Mouse (Mus musculus) T-helper 1 cell (primary cell): ENCODE measurements around the gene Adat2.

Experiments used
- in situ Hi-C: fragments of 300-600 bp; cut with MboI, MseI; formaldehyde crosslinking; loops from one replicate; pipeline ENCODE4 v1.15.1; 2025; ENCODE audit warnings: high pct_unique_total_duplicates

The Adat2 gene

DNA sequence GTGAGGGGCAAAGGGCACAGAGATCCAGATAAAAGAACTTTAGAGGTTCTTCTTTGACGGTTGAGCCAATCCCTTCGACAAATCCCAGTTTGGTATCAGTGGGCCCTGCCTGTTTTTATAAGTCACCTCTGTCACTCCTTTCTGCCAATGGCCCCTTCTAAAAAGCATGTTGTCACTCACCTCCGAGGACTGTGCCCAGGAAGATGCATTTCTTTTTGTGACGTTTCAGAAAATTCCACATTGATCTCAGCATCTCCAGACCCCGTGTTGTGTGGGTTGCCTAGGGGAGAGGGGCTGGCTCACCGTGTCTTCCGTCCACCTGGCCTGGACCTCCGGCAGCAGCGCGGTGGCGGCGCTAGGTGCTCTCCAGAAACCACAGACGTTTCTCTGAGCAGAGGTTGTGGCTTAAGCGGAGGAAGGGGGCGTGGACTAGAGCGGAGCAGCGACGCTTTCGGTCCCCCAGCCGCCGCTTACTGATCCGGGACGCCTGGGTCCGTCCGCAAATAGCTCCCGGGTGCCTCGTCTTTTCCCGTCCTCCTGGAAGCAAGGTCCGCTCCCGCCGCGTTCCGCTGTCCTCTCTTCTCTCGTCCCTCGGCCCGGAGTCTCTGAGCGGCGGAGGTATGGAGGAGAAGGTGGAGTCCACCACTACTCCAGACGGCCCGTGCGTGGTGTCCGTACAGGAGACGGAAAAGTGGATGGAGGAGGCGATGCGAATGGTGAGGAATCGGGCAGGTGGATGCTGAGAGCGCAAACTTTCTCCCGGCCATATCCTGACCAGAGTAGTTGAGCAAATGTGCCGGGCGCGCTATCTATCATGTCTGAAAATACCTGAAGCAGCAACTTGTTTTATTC lies at the start of gene Adat2, which contains the start of gene Pex3:
Adat2 (plus strand) TSS at position 249 of the 852 bp plus-strand sequence.
Pex3 (minus strand) TSS at position 497 of the 852 bp plus-strand sequence.
- in situ Hi-C loops = no loop called here

DNA sequence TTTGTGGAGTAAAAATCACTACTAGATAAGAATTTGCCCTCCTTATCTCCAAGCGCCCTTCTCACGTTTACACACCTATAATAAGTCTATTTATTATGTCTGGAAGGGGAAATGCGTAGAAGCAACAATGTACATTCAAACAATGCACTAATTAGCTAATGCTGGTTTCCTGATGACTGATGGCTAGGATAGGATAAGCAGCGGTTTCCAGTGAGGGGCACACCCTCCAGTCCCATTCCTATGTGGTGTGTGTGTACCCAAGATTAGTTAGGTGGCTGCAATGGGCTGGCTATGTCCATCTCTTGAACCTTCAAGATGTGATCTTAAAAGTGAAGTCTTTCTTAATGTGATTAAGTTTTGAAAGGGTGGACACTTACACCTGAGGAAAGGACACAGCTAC lies 30.8 kb upstream of the Adat2 start:
- in situ Hi-C loops = no loop called here

DNA sequence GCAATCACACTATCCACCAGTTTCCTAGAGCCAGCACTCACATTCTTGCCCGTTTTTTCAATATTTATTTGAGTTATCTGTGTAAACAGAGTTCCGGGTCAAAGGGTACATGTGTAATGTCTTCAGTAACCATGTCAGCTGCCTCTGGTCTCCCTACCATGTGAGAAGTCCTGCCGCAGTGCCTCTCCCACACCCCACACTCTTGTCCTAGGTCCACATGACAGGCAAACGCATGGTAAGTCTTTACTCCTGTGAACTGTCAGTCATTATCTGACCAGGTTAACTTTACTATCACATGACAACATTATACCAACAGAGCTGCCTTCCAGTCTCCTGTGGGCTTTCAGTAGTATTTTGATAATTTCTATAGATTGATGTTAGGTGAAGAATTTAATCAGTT lies 24.5 kb upstream of the Adat2 start:
- in situ Hi-C loops = no loop called here

DNA sequence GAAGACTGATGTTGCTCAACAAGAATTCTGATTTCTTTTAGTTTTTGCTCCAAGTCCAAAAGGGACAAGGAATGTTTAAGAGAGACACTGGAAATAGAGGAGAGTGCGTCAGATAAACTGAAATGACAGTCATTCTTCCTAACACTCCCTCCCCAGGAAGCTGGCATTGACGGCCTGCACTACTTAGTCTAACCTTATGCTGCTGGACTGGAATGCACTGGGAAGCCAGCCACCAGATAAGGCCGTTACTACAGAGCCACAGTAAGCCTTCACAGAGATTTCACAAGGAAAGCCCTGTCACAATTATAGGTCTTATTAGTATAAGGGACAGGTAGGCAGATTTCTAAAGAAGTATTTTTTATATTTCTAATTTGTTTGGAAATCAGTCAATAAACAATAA lies 17.9 kb upstream of the Adat2 start:
- in situ Hi-C loops = no loop called here

DNA sequence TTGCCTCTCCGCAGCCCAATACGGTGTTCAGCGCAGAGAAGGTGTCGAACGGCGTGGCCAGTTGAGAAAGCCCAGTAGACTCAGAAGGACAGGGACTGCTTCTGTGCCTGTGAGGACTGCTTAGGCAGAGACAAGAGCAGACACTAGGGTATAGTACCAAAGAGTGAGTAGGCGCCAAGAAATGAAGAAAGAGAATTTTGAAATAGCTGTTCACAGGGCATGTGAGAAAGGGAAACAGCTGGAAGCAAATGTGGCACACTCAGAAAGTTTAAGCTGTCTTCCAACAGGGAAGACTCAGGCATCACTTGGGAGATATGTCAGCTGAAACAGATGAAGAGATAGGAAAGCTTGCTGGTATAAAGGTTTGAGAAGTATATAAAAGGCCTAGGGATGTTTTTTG lies 16.0 kb upstream of the Adat2 start:
- in situ Hi-C loops = no loop called here

DNA sequence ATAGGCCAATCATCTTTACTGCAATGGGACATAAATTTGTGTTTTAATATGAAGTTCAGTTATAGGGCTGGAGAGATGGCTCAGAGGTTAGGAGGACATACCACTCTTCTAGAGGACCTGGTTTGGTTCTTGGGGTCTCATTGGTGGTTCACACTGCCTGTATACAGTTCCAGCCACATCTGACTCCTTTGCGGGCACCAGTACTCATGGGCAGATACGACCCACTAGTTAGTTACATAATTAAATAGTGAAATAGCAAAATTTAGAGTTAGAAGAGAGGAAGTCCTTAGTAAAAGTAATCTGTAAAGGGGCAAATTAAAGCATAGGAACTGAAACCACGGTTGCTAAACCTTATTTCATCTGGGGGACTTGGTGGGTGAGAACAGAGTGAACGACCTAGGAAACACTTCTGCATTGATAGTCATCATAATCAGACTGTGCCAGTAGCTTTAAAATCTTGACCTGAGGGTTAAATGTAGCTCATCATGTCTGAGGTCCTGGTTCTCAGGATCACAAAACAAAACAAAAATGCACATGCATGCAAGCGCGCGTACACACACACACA lies 12.8 kb upstream of the Adat2 start:
- in situ Hi-C loops = no loop called here

DNA sequence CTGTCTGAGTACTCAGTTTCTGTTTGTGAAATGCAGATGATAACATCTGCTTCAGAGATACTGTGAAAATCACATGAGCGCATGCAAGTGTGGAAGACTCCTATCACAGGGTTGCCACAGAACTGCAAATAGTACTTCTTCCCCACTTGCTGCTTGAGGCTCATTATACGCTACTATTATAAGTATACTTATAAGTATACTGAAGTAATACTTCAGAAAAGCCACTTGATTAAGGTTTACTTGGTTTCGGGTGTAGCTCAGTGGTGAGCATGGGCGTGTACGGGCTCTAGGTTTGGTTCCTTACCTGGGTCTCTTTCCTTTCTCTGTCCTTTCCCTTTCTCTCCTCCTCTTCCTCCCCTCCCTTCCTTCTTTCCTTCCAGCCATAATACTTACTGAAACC lies 11.0 kb upstream of the Adat2 start:
- in situ Hi-C loops = no loop called here

DNA sequence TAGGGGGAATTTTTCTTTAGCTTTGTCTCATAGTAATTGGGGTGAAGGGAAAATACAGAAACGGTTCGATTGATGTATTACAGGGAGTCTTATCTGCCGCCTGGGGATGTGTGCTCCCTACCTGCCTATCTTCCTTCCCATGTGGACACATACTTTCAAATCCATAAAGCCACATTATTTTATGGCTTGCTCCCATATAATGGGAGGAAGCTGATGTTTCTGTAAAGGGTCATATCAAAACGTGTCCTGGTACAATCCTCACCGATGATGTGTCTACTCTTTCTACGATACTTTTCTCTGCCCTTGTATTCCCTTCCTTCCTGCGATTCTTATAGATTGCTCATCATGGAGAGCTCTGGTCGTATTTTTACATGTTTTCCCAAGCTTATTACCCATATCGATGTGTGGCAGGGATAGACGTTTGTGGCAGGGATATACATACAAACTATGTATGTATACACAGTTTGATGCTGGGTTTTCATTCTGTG lies 848 bp downstream of the Adat2 start:
- in situ Hi-C loops = no loop called here

DNA sequence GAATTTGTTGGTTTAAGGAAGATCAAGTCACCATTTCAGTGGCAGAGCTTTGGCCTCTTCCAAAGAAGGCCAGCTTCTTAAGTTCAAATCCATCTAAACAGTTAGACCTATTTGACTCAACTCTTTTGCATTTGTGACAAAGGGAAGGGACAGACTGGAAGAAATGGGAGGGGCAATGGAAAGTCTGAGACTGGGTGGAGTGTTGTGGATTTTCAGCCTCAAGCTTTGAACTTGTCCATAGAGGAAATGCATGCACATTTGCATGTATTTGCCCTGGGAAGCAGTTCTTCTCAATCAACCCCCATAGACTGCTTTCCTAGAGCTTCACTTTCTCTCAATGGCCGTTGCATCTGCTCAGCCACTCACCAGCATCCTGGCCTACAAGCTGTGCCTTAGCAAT lies 1.6 kb downstream of the Adat2 start:
- in situ Hi-C loops = no loop called here

DNA sequence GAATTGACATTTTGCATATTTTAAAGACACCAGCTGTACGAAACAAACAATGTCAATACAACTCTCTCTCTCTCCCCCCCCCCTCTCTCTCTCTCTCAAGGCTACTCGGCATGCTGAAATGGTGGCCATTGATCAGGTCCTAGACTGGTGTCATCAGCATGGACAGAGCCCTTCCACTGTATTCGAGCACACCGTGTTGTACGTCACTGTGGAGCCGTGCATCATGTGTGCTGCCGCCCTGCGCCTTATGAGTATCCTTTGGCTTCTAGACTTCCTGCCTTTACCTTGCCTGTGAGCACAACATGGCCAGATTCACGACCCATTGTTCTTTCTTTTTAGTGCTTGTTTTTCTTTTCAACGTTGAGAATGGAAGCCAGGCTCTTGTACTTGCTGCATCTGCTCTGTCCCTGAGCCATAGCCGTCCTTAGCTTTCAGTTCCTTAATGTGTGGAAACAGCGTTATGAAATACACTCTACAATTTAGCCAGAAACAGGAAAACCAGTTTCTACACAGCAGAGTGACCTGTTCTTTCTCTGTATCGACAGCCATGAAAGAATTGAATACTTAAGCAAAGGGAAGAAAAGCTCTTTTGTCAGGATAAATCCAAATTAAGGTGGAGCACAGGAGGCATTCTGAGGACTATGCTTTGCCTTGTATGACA lies 7.5 kb downstream of the Adat2 start:
- in situ Hi-C loops = loop anchor here (5.0 to 10.0 kb wide), 2 partner anchors 645 to 762 kb away; no protein-coding TSS in a partner anchor

DNA sequence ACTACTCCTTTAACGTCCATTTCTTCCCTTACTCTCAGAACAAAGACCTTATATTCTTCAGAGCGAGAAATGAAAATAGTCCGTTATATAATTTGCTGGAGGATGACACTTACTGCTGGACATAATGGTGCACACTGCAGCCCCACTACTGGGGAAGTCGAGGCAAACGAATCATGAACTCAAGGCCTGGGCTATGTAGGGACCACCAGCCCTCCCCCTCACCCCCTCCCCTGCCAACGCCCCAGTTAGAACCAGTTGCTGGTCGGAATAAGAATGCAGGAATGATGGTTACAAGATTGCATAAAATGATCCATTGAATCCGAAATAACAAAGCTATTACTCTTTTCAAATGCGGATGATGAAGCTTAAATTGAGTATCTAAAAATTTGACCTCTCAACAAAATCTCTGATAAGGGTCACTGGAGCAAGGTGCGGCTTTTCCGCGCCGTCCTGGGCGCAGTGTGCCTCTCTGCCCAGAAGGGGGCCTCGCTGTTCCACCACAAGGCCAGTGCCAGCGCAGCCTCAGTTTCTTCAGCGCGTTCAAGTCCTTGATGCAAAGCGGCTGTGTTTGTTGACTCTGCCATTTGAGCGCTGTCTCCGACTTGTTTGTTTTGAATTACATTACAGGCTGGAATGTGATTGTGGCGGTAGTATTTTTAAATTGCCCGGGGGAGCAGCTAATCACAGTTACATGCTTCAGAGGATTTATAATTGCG lies 11.8 kb downstream of the Adat2 start:
- in situ Hi-C loops = loop anchor here (5.0 to 10.0 kb wide), 2 partner anchors 640 to 758 kb away; no protein-coding TSS in a partner anchor

DNA sequence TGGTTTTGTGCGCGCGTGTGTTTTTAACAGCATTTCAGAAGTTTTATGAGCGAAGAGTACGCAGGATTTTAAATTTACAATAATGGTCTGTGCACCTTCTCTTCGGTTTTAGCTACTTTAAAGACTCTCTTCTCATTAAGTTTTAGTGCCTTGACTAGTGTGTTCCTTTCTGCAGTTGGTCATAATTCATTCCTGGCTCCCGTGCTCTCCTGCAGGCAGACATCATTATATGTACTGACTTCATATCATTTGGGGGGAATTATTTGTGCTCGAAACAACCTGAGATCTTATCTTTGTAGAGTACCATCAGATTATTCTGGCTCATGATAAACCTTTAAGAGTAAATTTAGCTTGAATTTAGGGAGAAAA lies 12.4 kb downstream of the Adat2 start:
- in situ Hi-C loops = loop anchor here (10.0 kb wide), 1 partner anchor 640 kb away; no protein-coding TSS in a partner anchor

DNA sequence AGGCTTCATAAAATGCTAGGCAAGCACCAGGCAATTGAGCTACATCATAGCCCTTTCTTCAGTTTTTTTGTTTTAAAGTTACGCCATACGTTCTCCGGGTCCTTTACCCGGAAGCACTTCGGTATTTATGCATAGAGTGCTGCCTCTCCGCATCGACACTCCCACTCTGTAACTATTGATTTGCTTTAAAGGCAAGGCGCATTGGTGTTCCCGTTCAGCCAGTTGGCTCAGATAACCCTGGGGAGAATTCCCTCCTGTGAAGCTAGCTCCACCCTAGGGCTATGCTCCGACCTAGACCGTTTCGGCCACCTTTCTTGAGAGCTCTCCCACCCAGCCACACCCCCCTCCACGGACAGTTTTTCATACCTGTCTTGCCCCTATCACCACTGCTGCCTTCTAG lies 13.7 kb downstream of the Adat2 start:
- in situ Hi-C loops = loop anchor here (10.0 kb wide), 1 partner anchor 638 kb away; no protein-coding TSS in a partner anchor

DNA sequence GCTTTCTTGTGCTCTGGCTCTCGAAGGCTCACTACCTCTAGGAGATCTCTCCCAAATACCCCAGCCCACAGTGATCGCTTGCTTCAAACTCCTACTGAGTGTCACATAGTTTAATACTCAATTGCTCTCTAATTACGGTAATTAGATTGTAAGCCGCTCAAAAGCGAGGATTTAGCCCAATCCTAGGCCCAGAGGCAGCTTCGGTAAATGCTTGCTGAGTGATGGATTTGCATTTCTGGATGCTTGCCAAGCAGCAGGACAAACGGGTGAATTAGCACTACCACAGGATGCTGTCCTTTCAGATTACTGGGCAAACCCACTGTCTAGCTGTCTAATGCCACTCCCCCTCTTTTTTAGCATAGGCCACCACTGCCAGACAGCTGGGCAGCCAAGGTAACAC lies 17.1 kb downstream of the Adat2 start:
- in situ Hi-C loops = loop anchor here (10.0 kb wide), 3 partner anchors 275 to 825 kb away; no protein-coding TSS in a partner anchor

DNA sequence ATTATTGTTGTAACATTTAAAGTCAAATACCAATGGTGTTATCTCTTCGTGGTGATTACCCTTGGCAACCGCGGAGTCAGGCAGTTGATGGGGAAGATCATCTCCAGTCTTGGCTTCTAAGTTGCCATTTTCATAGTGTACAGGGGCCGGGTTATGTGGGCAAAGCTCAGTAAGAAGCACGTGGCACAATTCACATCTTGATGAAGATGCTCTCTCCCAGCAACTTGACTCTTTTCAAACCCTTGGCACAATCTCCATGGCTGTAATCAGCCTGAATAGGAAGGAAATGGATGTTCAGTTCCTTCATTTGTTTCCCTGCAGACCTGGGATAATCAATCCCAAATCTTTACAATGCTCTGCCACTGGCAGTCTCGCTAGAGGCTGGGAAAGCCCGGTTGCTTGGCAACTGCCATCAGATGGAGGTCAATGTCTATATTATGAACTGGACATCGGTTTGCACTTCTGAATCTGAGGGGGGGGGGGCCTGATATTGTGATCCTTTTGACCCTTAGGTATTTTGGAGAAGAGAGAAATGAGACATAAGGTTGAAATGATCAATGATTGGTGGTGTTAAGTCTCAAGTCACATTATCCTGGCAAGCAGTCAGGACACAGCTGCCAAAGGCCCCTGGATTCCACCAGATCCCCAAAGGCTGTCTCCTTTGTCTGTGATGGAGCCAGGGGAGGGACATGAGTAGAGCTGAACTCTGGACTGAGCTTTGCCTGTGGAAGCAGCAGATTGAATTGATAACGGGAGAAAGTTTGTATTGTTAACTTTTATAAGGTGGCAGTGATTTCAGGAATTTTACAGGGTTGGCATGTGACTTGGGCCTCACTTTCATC lies 18.2 kb downstream of the Adat2 start:
- in situ Hi-C loops = loop anchor here (10.0 kb wide), 2 partner anchors 274 to 824 kb away; no protein-coding TSS in a partner anchor

DNA sequence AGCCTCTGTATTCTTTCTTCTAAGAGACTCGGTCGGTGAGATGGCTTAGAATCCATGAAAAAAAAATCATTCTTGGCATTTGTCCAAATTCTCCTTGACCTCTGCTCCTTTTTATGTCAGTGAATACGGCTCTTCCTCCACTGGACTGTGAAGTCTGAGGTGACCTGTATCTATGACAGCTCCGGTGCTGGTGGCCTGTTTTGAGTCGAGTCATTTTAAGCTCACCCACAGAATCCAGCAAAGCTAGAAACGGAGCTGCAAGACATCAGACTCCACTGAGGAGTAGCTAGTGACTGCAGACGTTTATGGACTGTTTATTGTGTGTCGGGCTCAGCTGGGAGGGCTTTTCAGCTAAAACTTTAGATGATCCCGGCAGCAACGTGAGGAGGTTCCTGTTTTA lies 19.3 kb downstream of the Adat2 start:
- in situ Hi-C loops = loop anchor here (10.0 kb wide), 2 partner anchors 273 to 823 kb away; no protein-coding TSS in a partner anchor

DNA sequence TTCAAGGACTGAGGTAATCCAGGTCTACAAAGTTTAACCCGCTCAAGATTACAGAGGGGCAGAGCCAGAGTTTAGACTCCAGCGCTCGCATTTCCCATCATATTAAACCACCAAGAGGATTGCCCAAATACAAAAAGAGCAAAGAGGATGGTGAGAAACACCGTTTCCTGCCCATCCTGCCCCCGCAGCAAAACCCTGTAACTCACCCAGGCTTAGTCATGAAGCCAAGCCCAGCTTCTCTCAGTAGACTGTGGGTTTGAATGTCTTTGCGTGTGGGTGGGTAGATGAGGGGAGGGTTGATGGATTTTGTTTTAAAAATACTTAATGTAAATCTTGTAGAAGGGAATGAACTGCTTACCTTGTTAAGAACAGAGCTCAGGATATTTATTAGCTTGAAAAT lies 19.7 kb downstream of the Adat2 start:
- in situ Hi-C loops = loop anchor here (10.0 kb wide), 2 partner anchors 272 to 822 kb away; no protein-coding TSS in a partner anchor

DNA sequence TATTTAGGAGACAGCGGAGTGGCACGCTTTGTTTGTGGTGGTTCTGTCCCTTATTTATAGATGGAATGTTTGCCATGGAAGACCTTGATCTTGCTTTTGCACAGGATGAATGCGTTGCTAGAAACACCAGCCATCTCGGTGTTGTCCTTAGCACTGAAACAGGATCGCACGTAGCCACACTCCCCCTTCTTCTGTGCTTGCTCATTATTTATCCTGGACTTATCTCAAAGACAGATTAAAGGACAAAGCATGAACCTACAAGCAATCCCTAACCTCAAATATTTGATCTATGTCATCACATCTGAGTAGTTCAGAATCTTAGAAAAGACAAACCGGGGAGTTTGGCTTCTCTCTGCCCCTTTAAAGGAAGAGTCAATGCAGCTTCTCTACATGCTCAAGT lies 24.4 kb downstream of the Adat2 start:
- in situ Hi-C loops = loop anchor here (10.0 kb wide), 2 partner anchors 268 to 818 kb away; no protein-coding TSS in a partner anchor

DNA sequence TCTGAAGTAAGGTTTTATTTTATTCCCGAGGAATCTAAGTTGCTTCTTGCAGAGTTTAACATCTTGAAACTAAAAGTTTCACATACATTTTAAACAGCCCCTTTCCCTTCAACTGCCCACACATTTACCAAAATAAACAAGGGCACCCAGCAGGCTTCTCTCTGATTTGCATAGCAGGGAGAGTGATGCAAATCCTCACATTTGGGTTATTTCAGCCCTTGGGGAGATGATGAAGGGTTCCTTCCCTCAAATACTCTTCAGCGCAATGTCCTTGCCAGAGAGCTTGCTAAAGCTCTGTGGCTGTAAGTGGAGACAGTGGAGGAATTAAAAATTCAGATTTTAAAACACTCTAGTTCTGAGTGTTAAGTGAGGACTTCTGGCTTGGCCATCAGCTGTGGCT lies 35.2 kb downstream of the Adat2 start:
- in situ Hi-C loops = no loop called here

DNA sequence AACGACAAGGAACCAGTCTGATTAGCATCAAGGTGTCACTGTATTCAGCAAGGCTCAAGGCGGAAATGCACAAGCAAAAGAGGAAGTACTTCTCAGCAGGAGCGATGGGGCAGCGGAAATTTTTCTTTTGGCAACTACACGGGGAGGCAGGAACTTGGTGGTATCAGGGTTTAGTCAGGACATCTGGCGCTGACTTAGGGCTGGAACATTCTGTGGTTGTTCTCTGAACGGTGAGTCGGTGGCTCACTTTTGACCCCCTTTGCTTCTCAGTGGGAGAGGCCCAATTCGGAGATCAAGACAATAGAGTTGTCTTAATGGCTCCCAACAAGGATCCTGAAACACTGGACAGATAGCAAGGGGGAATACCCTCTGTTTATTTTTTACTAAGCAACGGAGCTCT lies 39.5 kb downstream of the Adat2 start:
- in situ Hi-C loops = no loop called here
